Mouse (Mus musculus): ENCODE data around the gene Btbd10. TPM values are rescaled to one million over a fixed set of nuclear protein-coding genes. Genes with fewer than 3 reads are reported as not detected.

Gene Btbd10
- 10 to 100 TPM; 32.8 to 34.4 TPM for total RNA-seq (2023)

DNA sequence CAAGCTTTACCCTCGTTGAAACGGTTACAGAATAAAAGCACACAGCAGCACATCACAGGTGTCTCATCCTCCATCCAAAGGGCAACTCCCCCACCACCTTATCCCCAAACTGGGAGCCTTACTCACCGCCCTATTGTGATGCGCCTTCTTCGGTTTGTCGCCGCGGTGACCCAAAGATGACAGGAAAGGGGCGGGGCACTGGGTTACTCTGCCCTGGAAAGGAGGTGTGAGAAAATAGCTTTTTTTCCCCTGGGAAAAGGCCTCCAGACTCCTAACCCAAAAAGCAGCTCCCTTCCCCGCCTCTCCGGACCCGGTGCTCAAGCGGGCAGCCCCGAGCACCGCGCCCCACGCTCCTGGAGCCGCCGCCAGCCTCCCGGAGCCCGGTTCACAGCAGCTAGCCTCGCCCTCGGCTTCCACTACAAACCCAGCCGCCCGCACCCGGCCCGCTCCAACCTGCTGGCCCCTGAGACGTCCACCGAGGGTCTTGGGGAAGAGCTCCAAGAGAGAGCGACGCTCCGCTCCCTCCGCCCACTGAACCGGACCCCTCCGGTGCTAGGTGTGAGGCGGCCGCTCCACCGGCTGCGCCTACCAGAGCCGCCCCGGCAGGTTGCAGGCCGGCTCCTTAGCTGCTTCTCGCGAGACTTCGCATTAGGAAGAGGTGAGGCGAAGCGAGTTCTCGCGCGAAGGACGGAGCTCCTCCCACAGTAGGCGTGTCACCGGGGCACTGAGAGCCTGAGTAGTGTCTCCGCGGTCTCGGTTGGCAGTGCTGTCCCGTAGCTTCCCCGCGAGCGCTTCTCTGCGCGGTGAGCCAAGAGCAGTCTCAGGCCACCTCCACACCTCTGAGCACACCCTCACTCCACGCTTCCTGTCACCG lies at the start of gene Btbd10:
Btbd10 (minus strand) TSS at position 647 of the 874 bp plus-strand sequence.

DNA sequence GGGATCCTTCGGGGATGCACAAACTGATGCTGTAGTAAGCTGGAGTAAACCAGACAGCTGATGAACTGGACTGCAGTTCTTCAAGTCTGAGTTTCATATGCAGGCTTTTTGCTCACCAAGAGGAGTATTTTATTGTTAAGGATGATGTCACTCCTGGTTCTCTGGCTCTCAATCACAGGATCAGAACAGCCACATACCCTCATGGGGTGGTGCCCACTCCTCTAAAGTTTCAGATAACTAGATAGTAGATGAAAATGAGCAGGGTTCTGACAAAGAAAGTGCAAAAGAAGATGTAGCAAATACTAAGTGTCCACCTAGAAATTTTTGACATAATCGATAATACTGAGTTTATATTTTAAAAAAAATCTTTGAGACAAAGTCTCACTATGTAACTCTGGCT lies 19.3 kb upstream of the Btbd10 start, which contains the start of gene Pth:
Pth (minus strand) TSS at position 101 of the 400 bp plus-strand sequence.

Other genes starting within 250 kb of the Btbd10 start
- 1 to 10 TPM; 3.2 to 3.8 TPM for gene Arntl, start 161.9 kb downstream of the Btbd10 start, total RNA-seq (2023)
- not detected for gene Pth, start 19.2 kb upstream of the Btbd10 start, total RNA-seq (2023)
- gene Far1, start 144.4 kb upstream of the Btbd10 start, total RNA-seq (2023), result 100 to 1,000 TPM; 190 to 194 TPM